Mouse (Mus musculus) CH12.LX (cell line): ENCODE data around the gene Hs3st6.

Experiments
- CTCF ChIP-seq, 2 experiments: IDR thresholded peaks in 1 of 2; conservative IDR thresholded peaks in 1 of 2; 2 replicates each; pipeline ENCODE4 v1.5.1; 2011 to 2012; ENCODE audit warnings: low read depth in 2 of 2, low read length in 2 of 2, improper control_type of control experiment in 1 of 2, inconsistent platforms in 1 of 2, mild to moderate bottlenecking in 1 of 2, moderate library complexity in 1 of 2
- E2F4 ChIP-seq: IDR thresholded peaks from 2 replicates; pipeline ENCODE4 v1.6.1; 2011; ENCODE audit warnings: low read depth, low read length, improper control_type of control experiment; ENCODE audit not compliant: insufficient replicate concordance
- GABPA ChIP-seq: IDR thresholded peaks from 2 replicates; pipeline ENCODE4 v1.6.1; 2012; ENCODE audit warnings: low read depth, low read length, improper control_type of control experiment, inconsistent platforms; ENCODE audit not compliant: insufficient replicate concordance
- MAX ChIP-seq: IDR thresholded peaks from 2 replicates; pipeline ENCODE4 v1.6.1; 2011; ENCODE audit warnings: low read length, improper control_type of control experiment
- NELFE ChIP-seq: IDR thresholded peaks from 2 replicates; pipeline ENCODE4 v1.6.1; 2011; ENCODE audit warnings: low read depth, low read length, improper control_type of control experiment
- POLR2A ChIP-seq: IDR thresholded peaks from 2 replicates; pipeline ENCODE4 v1.6.1; 2011; ENCODE audit warnings: low read depth, mild to moderate bottlenecking, improper control_type of control experiment, low read length
- USF1 ChIP-seq: IDR thresholded peaks from 2 replicates; pipeline ENCODE4 v1.6.1; 2014; ENCODE audit warnings: low read depth, mild to moderate bottlenecking, inconsistent platforms, low read length, improper control_type of control experiment

GRCm38 (mm10) chr17:24724184-24724583 lies 28.6 kb upstream of the Hs3st6 start, which contains the start of gene Ndufb10:
- TF ChIP-seq USF1 = no peak
- TF ChIP-seq POLR2A = peak; percentile 90
- peak; percentile 90 to 92 for TF ChIP-seq CTCF (conservative IDR thresholded peaks at IDR 0.05 in 1 of 2, IDR thresholded peaks at IDR 0.05 in 1 of 2; ENCODE audit: low read depth in 2 of 2, low read length in 2 of 2)
- no peak for TF ChIP-seq E2F4
- TF ChIP-seq NELFE = peak; percentile 91
- peak; percentile 35; the same call in 1 of the 2 replicates for TF ChIP-seq MAX
- no peak for TF ChIP-seq GABPA
